Mouse (Mus musculus): ENCODE results near the gene Lrrc25.

DNA sequence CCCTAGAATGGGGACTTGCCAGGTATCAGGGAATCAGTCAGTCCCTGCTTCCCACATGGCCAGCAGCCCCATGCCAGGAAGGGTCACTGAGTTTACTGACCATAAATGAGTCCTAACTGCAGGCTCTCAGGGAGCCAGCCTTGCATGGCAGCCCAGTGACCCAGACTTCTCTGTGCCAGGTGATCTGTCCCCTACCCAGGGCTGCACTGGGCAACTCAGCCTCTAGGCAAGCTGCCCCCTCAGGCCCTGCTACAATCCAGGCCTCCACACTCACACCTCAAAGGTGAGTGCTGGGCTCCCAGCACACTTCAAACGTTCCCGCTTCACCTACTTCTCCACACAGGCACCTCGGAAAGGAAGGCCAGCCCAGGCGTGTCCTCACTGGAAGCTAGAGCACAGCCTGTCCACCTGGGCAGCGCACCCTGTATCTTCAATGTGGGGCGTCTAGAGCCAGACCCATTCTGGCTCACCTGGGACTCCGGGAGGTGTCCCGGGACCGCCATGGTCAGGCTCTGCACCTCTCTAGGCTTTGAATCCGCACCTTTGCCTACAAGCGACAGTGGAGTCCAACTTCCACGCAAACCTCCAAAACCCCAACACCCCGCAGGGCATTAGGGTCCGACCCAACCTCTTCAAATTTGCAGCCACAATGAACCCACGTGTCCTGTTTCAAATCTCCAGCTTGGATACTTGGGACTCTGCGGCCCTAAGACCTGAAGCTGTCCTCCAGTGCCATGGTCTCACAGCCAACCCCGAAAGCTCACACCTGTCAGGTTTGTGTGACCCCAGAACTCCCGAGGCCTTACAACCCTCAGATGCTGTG lies 9.0 kb upstream of the Lrrc25 start:
- no peak for TF ChIP-seq CTCF (IDR thresholded peaks at IDR 0.05; ENCODE audit: low read depth, low read length)
- no peak for TF ChIP-seq POLR2A (IDR thresholded peaks at IDR 0.05; ENCODE audit: extremely low read depth, insufficient read depth, low read length)

Measured in liver, adult 2 months (tissue).